Mouse (Mus musculus) testis, adult 2 months (tissue): ENCODE measurements around the gene Manbal. TPM values are rescaled to one million over a fixed set of nuclear protein-coding genes. Genes with fewer than 3 reads are reported as not detected.
A peak's percentile ranks its signal among the peaks of the same experiment; 100 is the strongest.

Source experiments
- H3K27ac ChIP-seq: fragments of 200-500 bp; 2 replicates; pipeline ENCODE4 v1.5.1; 2012; ENCODE audit warnings: low read depth, low read length; ENCODE audit not compliant: control insufficient read depth, insufficient read depth
- H3K27me3 ChIP-seq: fragments of 200-500 bp; 2 replicates; pipeline ENCODE4 v1.6.1; 2012; ENCODE audit warnings: mild to moderate bottlenecking, low read length, moderate library complexity; ENCODE audit not compliant: control insufficient read depth, insufficient read depth
- H3K36me3 ChIP-seq: fragments of 200-500 bp; 2 replicates; pipeline ENCODE4 v1.6.1; 2012; ENCODE audit warnings: mild to moderate bottlenecking, low read length; ENCODE audit not compliant: control insufficient read depth, insufficient read depth
- H3K4me1 ChIP-seq: fragments of 200-500 bp; 2 replicates; pipeline ENCODE4 v1.6.1; 2012; ENCODE audit warnings: low read length; ENCODE audit not compliant: control insufficient read depth, insufficient read depth
- H3K4me3 ChIP-seq: fragments of 200-500 bp; 2 replicates; pipeline ENCODE4 v1.5.1; 2012; ENCODE audit warnings: low read depth, mild to moderate bottlenecking, low read length, moderate library complexity, mixed read lengths; ENCODE audit not compliant: control insufficient read depth
- CTCF ChIP-seq: fragments of 200-500 bp; IDR thresholded peaks from 2 replicates; pipeline ENCODE4 v1.5.1; 2012; ENCODE audit warnings: low read depth, mild to moderate bottlenecking, inconsistent platforms, low read length, moderate library complexity; ENCODE audit not compliant: control insufficient read depth, insufficient read depth, insufficient replicate concordance
- POLR2A ChIP-seq: fragments of 200-500 bp; IDR thresholded peaks from 2 replicates; pipeline ENCODE4 v1.6.1; 2012; ENCODE audit warnings: low read depth, mild to moderate bottlenecking, inconsistent platforms, low read length, moderate library complexity; ENCODE audit not compliant: control insufficient read depth
- polyA plus RNA-seq: library from polyadenylated mRNA; depleted of rRNA; stranded (reverse); fragments of >200 nt; gene quantifications from 2 replicates; pipeline ENCODE4 v1.2.3, GENCODE M21; 2012

Manbal gene
- polyA plus RNA-seq, 1 experiment = 22.5 TPM

DNA sequence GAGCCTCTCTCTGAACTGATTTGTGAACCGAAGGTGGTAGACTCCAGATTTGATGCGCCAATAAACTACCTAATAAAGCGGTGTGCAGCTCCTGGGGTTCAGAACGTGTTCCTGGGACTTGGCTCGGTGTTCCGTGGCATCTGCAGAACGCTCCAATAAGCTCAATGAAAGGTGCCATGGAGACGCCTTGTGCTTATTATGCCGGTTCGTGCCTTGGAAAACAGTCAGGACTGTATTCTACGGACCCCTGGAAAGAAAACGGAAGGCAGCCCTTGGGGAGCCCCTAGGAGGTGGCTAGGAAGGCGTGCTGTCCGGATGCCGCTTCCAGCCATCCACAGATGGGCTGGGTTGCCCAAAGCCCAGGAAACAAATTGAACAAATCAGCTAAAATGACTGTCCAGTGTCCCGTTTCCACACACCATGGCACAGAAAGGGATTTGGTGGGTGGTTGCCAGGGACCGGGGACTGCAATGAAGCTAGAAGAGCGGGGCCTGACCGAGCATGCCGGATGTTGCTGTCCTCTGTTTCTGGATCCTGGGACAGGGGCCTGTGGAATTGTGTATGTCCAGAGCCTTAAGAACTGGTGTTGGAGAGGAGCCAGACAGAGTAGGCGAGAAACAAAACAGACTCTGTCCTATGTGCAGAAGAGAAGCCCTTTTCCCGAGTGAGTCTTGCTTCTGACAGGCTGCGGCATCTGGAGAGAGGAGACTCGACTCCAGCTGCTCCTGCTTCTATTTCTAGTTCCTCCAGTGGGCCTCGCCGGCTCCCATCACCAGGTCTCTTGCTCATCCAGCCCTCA lies 19.8 kb upstream of the Manbal start, which contains the start of gene Ghrh:
Gene Ghrh (minus strand): TSS at position 146 of the 799 bp plus-strand sequence.
- Histone ChIP-seq H3K4me3 (peak within 1 kb of the TSS; percentile 48), H3K27ac (no peak within 1 kb of the TSS), H3K27me3 (no peaks in the 10 kb centered on the region), H3K4me1 (peaks cover 7% of the 10 kb centered on the region), H3K36me3 (no peaks in the 10 kb centered on the region)
- TF ChIP-seq CTCF (no peak), POLR2A (no peak)

DNA sequence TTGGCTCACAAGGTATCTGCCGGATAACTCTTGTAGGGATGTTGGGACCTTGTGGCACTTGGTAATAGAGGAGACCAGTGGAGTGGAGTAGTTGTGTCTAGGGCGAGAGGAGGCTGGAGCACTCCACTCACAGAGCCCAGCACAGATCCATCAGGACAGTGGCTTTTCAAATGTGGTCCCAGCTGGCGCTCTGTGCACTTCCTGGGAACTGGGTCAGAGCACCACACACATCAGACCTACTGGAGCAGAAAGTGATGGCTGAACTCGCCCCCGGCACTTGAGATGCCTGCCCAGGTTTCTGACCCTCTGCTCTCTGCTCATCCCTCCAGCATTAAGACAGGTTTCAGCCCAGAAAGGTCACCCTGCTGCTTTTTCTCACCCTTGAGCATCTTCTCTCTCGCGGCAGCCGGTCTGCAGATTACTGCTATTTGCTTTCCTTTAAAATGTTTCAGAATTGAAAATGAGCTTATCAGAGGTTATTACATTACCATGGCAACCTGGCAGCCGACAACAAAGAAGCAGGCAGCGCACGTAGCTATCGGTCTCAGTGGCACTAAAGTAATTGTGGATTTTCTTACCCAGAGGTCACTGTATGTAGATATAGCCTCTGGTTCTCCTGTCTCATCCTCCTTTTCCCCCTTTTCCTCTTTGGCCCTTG lies 18.1 kb upstream of the Manbal start:
- H3K4me3 ChIP-seq = no peak overlapping the region
- H3K27ac ChIP-seq = no peak overlapping the region
- H3K27me3 ChIP-seq = no peaks in the 10 kb centered on the region
- TF ChIP-seq CTCF (no peak), POLR2A (no peak)
- no peaks in the 10 kb centered on the region for H3K36me3 ChIP-seq
- H3K4me1 ChIP-seq = peaks cover 7% of the 10 kb centered on the region

DNA sequence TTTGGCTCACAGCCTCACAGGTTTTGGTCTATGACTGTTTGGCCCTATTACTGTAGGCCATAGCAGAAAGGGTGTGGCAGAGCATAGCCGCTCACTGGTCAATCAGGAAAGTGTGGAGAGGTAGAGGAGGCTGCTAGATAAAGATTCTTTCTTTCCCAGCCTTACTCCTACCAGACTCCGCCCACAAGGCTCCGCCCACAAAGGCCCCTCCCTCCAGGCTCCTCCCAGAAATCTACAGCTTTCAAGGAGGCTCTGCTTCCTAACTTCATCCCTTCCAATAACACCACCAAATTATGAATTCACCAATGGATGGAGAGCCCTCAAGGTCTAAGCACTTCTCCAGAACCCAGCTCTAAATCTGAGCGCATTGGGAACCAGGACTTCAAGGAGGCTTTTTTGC lies 14.2 kb upstream of the Manbal start:
- H3K36me3 ChIP-seq = no peaks in the 10 kb centered on the region
- H3K27me3 ChIP-seq = no peaks in the 10 kb centered on the region
- TF ChIP-seq CTCF (no peak), POLR2A (no peak)

DNA sequence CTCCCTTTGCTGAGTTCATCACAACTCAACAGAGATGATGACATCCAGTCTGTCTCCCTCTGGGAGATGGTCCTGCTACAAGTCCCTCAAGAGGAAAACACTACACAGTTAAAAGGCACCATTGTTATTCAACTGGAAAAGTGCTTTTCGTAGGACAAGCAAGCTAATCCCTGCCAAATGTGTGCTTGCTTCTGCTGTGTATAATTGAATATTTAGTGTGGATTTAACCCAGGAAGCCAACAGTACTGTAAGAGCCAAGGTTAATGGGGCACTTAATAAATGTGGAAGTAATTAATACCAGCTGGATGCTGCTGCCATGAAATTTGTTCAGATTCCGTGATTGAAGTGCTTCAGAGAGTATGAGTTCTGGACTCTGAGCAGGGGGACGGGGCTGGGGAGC lies 13.3 kb upstream of the Manbal start:
- TF ChIP-seq POLR2A = no peak
- no peak for TF ChIP-seq CTCF

More for the DNA sequence above, 14.2 kb upstream of the Manbal start:
- no peak overlapping the region for H3K4me3 ChIP-seq
- no peaks in the 10 kb centered on the region for H3K4me1 ChIP-seq
- no peak overlapping the region for H3K27ac ChIP-seq

DNA sequence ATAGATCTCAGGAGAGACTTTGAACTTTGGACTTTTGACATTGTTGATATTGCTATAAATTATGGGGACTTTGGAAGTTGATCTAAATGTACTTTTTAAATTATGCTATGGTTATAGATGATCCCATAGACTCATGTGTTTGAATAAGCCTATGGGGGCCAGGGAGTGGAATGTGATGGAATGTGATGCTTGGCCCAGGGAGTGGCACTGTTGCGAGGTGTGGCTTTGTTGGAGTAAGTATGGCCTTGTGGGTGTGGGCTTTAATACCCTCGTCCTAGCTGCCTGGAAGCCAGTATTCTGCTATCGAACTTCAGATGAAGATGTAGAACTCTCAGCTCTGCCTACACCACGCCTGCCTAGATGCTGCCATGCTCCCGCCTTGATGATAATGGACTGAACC lies 7.4 kb upstream of the Manbal start:
- no peak for TF ChIP-seq POLR2A
- TF ChIP-seq CTCF = no peak
- Histone ChIP-seq H3K27me3 (no peaks in the 10 kb centered on the region), H3K4me1 (no peaks in the 10 kb centered on the region), H3K36me3 (no peaks in the 10 kb centered on the region), H3K27ac (no peak overlapping the region), H3K4me3 (no peak overlapping the region)

More for the DNA sequence above, 13.3 kb upstream of the Manbal start:
- H3K27me3 ChIP-seq = no peaks in the 10 kb centered on the region
- no peak overlapping the region; the same call in 1 of the 2 replicates for H3K4me3 ChIP-seq
- no peaks in the 10 kb centered on the region for H3K4me1 ChIP-seq
- H3K27ac ChIP-seq = no peak overlapping the region
- no peaks in the 10 kb centered on the region for H3K36me3 ChIP-seq

DNA sequence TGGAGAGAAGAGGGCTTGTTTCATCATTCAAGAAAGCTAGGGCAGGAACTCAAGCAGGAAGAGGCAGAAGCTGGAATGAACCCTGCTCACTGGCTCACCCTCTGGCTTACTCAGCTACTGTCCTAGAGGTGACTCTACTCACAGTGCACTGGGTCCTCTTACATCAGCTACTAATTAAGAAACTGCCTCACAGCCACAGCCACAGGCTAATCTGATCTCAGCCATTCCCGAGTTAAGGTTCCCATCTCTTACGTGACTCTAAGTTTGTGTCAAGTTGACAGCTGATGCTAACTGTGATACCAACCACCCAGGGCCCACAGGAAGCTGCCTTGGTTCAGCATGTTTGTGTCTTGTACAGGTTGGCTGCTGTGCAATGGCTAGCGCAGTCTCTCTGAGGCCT lies 4.4 kb upstream of the Manbal start:
- no peak overlapping the region for H3K4me3 ChIP-seq
- no peak overlapping the region for H3K27ac ChIP-seq
- TF ChIP-seq POLR2A (no peak), CTCF (no peak)
- peaks cover 4% of the 10 kb centered on the region for H3K4me1 ChIP-seq
- H3K27me3 ChIP-seq = no peaks in the 10 kb centered on the region
- no peaks in the 10 kb centered on the region for H3K36me3 ChIP-seq

DNA sequence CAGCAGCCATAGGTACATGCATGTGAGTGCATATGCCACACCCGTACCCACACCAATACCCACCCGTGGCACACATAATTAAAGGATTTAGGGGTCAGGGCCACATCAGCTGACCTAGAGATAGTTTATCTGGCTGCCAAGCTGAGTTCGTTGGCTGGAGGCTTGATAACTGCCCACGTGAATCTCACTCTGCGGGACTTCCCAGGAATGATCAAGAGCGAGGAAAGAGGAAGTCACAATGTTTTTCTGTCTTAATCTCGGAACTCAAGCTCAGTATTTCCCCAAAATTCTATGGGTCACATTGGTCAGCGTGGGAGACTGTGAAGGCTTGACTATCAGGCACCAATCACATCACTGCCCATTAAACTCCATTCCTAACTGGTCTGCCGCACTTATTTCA lies 632 bp upstream of the Manbal start:
- Histone ChIP-seq H3K4me1 (peaks cover 4% of the 10 kb centered on the region), H3K4me3 (peak overlapping the region; percentile 90), H3K27me3 (no peaks in the 10 kb centered on the region), H3K36me3 (no peaks in the 10 kb centered on the region), H3K27ac (no peak overlapping the region; the same call in 1 of the 2 replicates)
- TF ChIP-seq POLR2A (no peak), CTCF (no peak)

DNA sequence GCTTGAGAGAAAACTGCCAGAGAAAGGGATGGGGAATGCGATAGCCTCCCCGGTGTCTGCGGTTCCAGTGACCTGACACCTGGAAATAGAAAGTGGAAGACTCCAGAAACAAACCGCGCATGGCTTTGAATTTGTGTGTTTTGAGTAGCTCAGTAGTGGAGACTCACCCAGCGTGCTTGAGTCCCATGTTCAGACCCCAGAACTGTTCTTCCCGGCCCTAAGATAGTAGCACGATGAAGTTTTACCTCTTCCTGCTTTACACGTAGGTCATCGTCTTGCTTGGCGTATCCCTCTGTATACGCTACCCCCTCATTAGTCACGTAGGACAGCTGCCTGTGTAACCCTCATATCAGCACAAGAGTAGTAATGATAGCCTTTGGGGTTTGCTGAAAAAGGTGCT lies 597 bp downstream of the Manbal start:
- H3K36me3 ChIP-seq = no peaks in the 10 kb centered on the region
- H3K27ac ChIP-seq = peak overlapping the region; percentile 71
- TF ChIP-seq POLR2A (no peak), CTCF (no peak)
- H3K27me3 ChIP-seq = no peaks in the 10 kb centered on the region
- H3K4me1 ChIP-seq = peaks cover 4% of the 10 kb centered on the region
- H3K4me3 ChIP-seq = peak overlapping the region; percentile 90
